Mouse (Mus musculus) hindbrain, embryonic 13.5 days (tissue): ENCODE measurements around the gene Pigh. TPM values are rescaled to one million over a fixed set of nuclear protein-coding genes. Genes with fewer than 3 reads are reported as not detected.

Experiments used
- ATAC-seq: fragments of 200-750 bp; cut with Nextera tagmentation; 2 replicates; pipeline ENCODE4 v1.8.0; 2017; ENCODE audit warnings: moderate TSS enrichment; ENCODE audit not compliant: low FRiP score
- H3K27ac ChIP-seq: fragments of 300-500 bp; sonication (generic); 2 replicates; pipeline ENCODE4 v1.5.1; 2015; ENCODE audit warnings: inconsistent platforms, mild to moderate bottlenecking, moderate library complexity
- H3K27me3 ChIP-seq: fragments of 300-500 bp; sonication (generic); 2 replicates; pipeline ENCODE4 v1.6.1; 2015; ENCODE audit warnings: mild to moderate bottlenecking, inconsistent platforms
- H3K36me3 ChIP-seq: fragments of 300-500 bp; sonication (generic); 2 replicates; pipeline ENCODE4 v1.6.1; 2015; ENCODE audit warnings: mild to moderate bottlenecking, inconsistent platforms
- H3K4me1 ChIP-seq: fragments of 300-500 bp; sonication (generic); replicated peaks from 2 replicates; pipeline ENCODE4 v1.6.1; 2015; ENCODE audit warnings: inconsistent platforms
- H3K4me2 ChIP-seq: fragments of 300-500 bp; sonication (generic); 2 replicates; pipeline ENCODE4 v1.6.1; 2015; ENCODE audit warnings: inconsistent platforms, mild to moderate bottlenecking, moderate library complexity
- H3K4me3 ChIP-seq: fragments of 300-500 bp; sonication (generic); 2 replicates; pipeline ENCODE4 v1.5.1; 2015; ENCODE audit warnings: mild to moderate bottlenecking, inconsistent platforms
- H3K9ac ChIP-seq: fragments of 300-500 bp; sonication (generic); 2 replicates; pipeline ENCODE4 v1.6.1; 2015; ENCODE audit warnings: mild to moderate bottlenecking, inconsistent platforms
- H3K9me3 ChIP-seq: fragments of 300-500 bp; sonication (generic); 2 replicates; pipeline ENCODE4 v1.6.1; 2016; ENCODE audit warnings: inconsistent platforms
- WGBS: fragments of 180-500 bp; shearing (Covaris S2); methylation state at CpG from one replicate; pipeline ENCODE4 v1.1.7; 2015; 5-methylcytosine and 5-hydroxymethylcytosine counted together
- polyA plus RNA-seq: library from polyadenylated mRNA; unstranded; fragments of >200 nt; fragmentation: Nextera tagmentation; extraction: Ambion mirVana; gene quantifications from 2 replicates; pipeline ENCODE4 v1.2.1, GENCODE M21; 2015

Pigh gene
- polyA plus RNA-seq, 1 experiment from 2014 or later: 20.6 TPM

DNA sequence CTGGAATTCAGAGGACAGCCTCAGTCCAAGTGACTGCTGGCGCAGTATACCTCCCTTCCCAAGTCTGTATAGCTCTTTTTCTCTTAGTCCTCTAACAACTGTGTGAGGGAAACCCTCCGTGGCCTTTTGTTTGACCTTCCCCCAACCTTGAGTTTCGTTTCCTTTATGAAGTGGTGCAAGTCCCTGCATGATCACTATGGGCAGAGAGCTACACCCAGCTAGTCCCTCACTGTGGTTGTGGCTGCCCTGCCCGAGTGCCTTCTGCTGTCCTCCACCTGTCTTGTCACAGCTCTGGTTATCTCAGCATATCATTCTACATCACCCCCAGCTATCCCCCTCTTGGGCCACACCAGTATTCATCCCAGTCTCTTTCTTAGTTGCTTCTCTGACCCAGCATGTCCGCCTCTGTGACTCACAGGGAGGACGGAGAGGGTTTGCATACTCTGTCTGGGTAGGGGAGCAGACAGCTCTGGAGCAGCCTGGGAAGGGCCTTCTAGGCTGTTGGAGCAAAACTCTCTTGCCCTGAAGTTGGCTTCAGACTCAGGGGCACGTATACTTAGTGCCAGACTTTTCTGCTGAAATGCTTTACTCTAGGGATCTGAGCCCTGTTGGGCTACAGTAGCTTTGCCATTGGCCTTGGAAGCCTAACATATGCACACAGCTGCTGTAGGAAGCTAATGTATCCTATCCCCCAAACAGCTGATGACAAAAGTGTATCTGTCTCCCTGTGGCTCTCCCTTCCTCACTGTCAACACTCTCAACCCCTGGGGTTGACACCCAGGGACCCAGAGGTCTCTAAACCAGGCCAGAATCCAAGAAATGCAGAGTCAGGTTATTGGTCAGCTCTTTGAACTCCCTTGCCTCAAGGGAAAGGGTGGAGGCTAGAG lies 28.4 kb downstream of the Pigh start:
- Histone ChIP-seq H3K4me3 (no peak overlapping the region), H3K9ac (no peak overlapping the region), H3K9me3 (no peaks in the 10 kb centered on the region), H3K4me1 (no peaks in the 10 kb centered on the region), H3K27me3 (no peaks in the 10 kb centered on the region), H3K36me3 (peaks cover 25% of the 10 kb centered on the region), H3K27ac (no peak overlapping the region), H3K4me2 (no peak overlapping the region)
- no peak for ATAC-seq
- WGBS: 84% methylated on average over 7 of the region's 7 CpGs

DNA sequence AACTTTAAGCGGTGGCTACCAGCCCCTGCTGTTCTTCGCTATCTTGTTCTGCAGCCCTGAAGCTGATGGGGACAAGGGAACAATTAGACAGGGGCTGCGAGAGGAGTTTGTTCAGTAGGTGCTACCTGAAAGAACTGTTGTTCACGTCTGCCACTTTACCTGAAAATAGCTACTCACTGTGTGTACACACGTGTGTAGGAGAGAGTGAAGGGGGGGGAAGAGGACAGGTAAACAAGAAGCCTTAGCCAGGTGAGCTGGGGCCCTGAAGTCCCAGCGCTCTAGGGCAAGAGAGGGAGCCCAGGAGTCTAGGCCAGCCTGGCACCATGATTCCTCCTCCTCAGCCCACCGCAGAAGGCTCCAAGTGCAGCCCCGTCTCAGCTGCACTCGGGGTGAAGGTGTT lies 29.3 kb downstream of the Pigh start:
- Histone ChIP-seq H3K36me3 (peaks cover 32% of the 10 kb centered on the region), H3K27ac (no peak overlapping the region), H3K4me1 (no peaks in the 10 kb centered on the region), H3K4me3 (no peak overlapping the region), H3K27me3 (no peaks in the 10 kb centered on the region), H3K9me3 (no peaks in the 10 kb centered on the region), H3K4me2 (no peak overlapping the region), H3K9ac (no peak overlapping the region)
- WGBS: 90% methylated on average over 9 of the region's 9 CpGs
- ATAC-seq: no peak

DNA sequence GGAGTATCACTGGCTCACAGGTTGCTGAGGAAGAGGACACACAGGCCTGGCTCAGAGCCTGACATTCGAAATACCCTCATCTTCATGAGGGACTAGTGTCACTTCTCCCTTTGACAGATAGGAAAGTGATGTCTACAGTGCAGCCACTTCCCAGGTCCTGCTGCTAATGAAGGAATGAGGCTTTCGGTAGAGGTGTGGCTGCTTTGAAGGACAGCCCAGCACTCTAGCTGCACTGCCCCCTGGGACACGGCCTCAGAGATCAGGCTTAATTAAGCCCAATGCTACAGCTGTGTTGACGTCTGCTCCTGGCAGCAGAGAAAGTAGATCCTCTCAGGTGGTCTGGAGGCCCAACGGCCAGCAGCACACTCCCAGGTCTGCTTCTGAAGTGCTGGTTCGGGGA lies 29.9 kb downstream of the Pigh start:
- no peak overlapping the region for H3K4me3 ChIP-seq
- no peaks in the 10 kb centered on the region for H3K9me3 ChIP-seq
- no peak overlapping the region for H3K4me2 ChIP-seq
- peaks cover 33% of the 10 kb centered on the region for H3K36me3 ChIP-seq
- ATAC-seq: no peak
- no peaks in the 10 kb centered on the region for H3K4me1 ChIP-seq
- H3K27me3 ChIP-seq: no peaks in the 10 kb centered on the region
- H3K9ac ChIP-seq: no peak overlapping the region
- no peak overlapping the region for H3K27ac ChIP-seq
- WGBS: 81% methylated on average over 6 of the region's 6 CpGs

DNA sequence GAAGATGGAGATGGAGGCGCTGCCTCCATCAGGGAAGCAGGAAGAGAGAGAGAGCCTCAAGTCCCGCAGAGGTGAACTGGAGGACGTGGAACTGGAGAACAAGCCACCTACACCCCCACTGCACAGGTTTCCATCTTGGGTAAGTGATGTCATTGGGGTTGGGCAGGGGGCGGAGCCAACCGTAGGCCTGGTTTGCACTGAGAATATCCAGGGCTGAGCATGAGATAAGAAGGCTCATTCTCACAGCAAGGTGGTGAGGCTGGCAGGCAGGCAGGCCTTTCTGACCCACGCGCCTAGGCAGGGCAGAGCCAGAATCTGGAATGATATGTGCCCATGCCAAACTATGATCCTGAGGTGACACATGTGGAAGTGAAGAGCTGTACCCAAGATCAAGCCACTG lies 34.2 kb downstream of the Pigh start:
- Histone ChIP-seq H3K9me3 (no peaks in the 10 kb centered on the region), H3K9ac (no peak overlapping the region), H3K27ac (no peak overlapping the region), H3K27me3 (no peaks in the 10 kb centered on the region), H3K4me2 (no peak overlapping the region), H3K4me1 (no peaks in the 10 kb centered on the region), H3K4me3 (no peak overlapping the region), H3K36me3 (peaks cover 38% of the 10 kb centered on the region)
- ATAC-seq: no peak
- WGBS: 96% methylated on average over 7 of the region's 7 CpGs

DNA sequence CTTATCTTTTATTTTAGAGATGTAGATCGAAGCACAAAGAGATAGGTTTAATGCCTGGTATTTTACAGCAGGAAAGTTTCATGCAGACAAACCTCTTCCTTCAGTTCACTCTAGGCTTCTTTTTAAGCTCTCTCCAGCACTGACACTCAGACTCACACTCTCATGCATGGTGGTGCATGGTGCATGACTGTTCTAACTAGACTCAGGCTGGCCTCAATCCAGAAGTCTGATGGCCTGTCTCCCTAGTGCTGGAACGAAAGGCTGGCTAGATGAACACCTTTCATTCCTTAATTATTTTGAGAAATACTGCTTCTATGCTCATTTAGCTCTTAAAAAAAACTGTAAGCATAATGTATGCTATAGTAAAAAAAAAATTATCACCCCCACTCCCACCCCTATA lies 37.4 kb downstream of the Pigh start:
- H3K9ac ChIP-seq: no peak overlapping the region
- WGBS: 93% methylated on average over 2 of the region's 2 CpGs

DNA sequence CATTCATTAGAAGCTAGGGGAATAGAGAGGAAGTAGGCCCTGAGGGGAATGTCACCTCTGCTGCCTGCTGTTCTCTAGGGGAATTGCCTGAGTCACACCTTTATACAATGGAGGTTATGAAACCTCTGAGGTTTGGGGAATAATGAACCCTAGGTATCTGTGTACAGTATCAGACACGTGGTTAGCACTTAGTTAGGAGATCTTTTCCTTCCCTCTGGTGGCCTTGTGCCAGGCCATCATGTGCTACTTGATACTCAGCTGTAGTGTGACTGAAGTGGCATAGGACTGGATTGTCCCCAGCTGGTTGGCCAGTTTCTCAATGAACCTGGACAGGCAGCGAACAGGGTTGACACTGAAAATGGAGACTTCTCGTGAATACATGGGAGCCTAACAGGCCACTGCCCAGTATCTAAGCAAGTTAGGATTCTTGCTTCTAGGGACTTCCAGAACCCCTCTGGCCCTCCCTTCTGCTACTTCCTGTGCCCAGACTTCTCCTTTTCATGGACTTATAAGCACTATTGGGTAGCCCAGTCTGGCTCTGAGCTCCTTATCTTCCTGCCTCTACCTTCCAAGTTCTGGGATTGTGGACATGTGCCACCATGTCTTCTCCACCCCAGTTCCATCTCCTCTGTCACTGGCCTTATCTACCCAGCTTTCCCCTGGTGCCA lies 38.8 kb downstream of the Pigh start:
- WGBS: 89% methylated on average over 3 of the region's 3 CpGs
- H3K36me3 ChIP-seq: peaks cover 38% of the 10 kb centered on the region
- H3K4me3 ChIP-seq: no peak overlapping the region
- H3K9ac ChIP-seq: no peak overlapping the region
- no peaks in the 10 kb centered on the region for H3K27me3 ChIP-seq
- H3K9me3 ChIP-seq: no peaks in the 10 kb centered on the region
- no peak for ATAC-seq
- no peaks in the 10 kb centered on the region for H3K4me1 ChIP-seq
- H3K4me2 ChIP-seq: no peak overlapping the region
- no peak overlapping the region for H3K27ac ChIP-seq

More for the DNA sequence above, 37.4 kb downstream of the Pigh start:
- Histone ChIP-seq H3K27me3 (no peaks in the 10 kb centered on the region), H3K4me1 (no peaks in the 10 kb centered on the region), H3K27ac (no peak overlapping the region), H3K9me3 (no peaks in the 10 kb centered on the region), H3K4me3 (no peak overlapping the region), H3K4me2 (no peak overlapping the region), H3K36me3 (peaks cover 44% of the 10 kb centered on the region)
- ATAC-seq: no peak

DNA sequence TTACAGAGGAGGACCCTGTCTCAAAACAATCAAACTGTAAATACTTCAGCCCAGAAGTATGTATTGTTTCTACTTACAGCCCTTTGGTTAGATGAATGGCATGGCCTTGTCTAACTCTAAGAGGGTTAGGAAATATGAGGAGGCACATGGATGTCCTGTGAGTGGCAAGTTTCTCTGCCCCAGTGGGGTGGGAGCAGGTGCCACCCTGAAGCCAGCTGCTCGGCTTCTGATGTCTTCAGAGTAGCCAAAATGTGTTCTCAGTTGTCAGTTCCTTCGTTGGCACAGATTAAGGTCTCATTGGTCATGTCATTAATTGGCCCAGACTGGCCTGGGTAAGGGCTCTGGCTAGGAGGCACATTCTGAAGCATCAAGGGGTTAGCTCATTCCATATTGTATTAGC lies 39.6 kb downstream of the Pigh start:
- H3K9ac ChIP-seq: no peak overlapping the region
- H3K27me3 ChIP-seq: no peaks in the 10 kb centered on the region
- no peak for ATAC-seq
- H3K36me3 ChIP-seq: peaks cover 38% of the 10 kb centered on the region
- H3K4me2 ChIP-seq: no peak overlapping the region
- H3K4me1 ChIP-seq: no peaks in the 10 kb centered on the region
- H3K27ac ChIP-seq: no peak overlapping the region
- H3K4me3 ChIP-seq: no peak overlapping the region
- WGBS: 83% methylated on average over 2 of the region's 2 CpGs
- no peaks in the 10 kb centered on the region for H3K9me3 ChIP-seq

DNA sequence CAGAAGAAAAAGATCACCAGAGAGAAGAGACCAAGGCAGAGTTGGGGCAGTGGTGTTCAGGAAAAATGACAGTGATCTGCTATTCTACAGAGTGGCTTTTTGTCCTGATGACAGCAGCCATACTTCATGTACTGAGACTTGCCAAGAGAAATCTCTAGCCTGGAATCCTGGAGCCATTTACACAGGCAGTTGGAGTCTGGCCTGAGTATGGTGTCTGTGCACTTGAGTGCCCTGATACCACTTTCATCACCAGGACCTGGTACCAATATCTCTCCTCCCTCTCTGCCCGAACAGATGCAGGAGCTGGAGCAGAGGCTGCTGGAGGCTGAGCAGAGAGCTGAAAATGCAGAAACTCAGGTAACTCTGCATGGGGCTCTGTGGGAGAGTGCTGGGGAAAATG lies 40.6 kb downstream of the Pigh start:
- ATAC-seq: no peak
- Histone ChIP-seq H3K4me1 (no peaks in the 10 kb centered on the region), H3K27ac (no peak overlapping the region), H3K4me2 (no peak overlapping the region), H3K36me3 (peaks cover 37% of the 10 kb centered on the region), H3K27me3 (no peaks in the 10 kb centered on the region), H3K9ac (no peak overlapping the region), H3K9me3 (no peaks in the 10 kb centered on the region), H3K4me3 (no peak overlapping the region)
- 81% methylated on average over 1 of the region's 1 CpGs for whole genome bisulfite sequencing

DNA sequence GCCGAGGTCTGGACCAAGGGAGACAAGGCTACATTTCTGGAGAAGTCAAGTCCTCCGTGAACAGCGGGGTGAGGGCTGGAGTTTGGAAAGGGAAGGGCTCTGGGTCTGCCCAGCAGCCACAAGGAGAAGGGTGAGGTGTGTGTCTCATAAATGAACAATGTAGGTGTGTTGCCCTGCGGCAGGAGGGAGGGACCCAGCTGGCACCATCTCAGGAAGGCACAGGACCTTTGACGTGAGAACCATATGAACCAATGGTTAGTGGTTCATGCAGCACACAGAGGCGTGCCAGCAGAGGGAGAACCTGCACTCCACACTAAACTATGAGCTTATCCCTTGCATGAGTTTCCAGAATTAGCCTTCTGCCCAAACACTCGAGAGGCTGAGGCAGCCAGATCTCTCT lies 42.2 kb downstream of the Pigh start:
- no peak overlapping the region for H3K9ac ChIP-seq
- H3K27me3 ChIP-seq: no peaks in the 10 kb centered on the region
- H3K36me3 ChIP-seq: peaks cover 38% of the 10 kb centered on the region
- no peaks in the 10 kb centered on the region for H3K4me1 ChIP-seq
- WGBS: 92% methylated on average over 7 of the region's 7 CpGs
- no peak overlapping the region for H3K4me3 ChIP-seq
- no peak for ATAC-seq
- H3K27ac ChIP-seq: no peak overlapping the region
- no peak overlapping the region for H3K4me2 ChIP-seq
- H3K9me3 ChIP-seq: no peaks in the 10 kb centered on the region

DNA sequence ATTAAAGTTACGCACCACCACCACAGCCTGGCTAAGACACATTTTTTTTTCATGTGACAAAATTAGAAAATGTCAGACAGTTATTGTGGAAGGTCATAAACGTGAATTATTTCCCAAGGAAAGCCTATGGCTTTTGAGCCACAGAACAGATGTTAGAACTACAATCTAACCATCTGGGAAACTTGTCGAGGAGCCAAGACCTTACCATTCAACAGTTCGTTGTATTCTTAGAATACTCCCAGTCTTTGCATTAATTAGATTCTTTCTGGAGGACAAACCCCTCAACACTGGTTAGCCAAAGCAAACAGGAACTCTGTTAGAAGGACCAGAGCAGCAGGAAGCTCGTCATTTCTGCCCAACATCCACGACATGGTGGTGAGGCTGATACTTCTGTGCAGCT lies 43.3 kb downstream of the Pigh start:
- H3K9me3 ChIP-seq: no peaks in the 10 kb centered on the region
- H3K27me3 ChIP-seq: no peaks in the 10 kb centered on the region
- H3K4me2 ChIP-seq: no peak overlapping the region
- H3K4me1 ChIP-seq: no peaks in the 10 kb centered on the region
- H3K27ac ChIP-seq: no peak overlapping the region
- ATAC-seq: no peak
- no peak overlapping the region for H3K4me3 ChIP-seq
- peaks cover 47% of the 10 kb centered on the region for H3K36me3 ChIP-seq
- 73% methylated on average over 6 of the region's 6 CpGs for WGBS
- H3K9ac ChIP-seq: no peak overlapping the region

DNA sequence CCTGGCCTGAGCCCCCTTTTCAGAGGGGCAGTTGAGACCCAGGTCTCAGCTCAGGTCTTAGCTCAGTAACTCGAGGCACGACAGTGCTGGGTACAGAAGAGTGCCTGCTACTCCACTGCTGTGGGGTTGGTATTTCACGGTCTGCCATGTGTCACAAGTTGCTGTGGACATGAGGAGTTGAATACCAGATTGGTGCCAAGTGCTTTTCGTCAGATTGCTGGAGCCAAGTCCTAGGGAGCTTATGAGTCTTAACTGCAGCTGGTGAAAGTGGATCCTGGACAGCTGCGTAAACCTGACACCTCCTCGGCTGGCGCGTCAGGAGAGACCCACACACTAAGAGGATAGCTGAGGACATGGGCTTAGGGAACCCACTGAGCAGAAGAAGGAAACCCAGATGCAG lies 44.8 kb downstream of the Pigh start:
- H3K27me3 ChIP-seq: no peaks in the 10 kb centered on the region
- no peaks in the 10 kb centered on the region for H3K4me1 ChIP-seq
- no peaks in the 10 kb centered on the region for H3K9me3 ChIP-seq
- H3K36me3 ChIP-seq: peaks cover 36% of the 10 kb centered on the region
- ATAC-seq: no peak
- H3K4me2 ChIP-seq: no peak overlapping the region
- no peak overlapping the region for H3K9ac ChIP-seq
- H3K27ac ChIP-seq: no peak overlapping the region
- no peak overlapping the region for H3K4me3 ChIP-seq
- 87% methylated on average over 8 of the region's 8 CpGs for WGBS

DNA sequence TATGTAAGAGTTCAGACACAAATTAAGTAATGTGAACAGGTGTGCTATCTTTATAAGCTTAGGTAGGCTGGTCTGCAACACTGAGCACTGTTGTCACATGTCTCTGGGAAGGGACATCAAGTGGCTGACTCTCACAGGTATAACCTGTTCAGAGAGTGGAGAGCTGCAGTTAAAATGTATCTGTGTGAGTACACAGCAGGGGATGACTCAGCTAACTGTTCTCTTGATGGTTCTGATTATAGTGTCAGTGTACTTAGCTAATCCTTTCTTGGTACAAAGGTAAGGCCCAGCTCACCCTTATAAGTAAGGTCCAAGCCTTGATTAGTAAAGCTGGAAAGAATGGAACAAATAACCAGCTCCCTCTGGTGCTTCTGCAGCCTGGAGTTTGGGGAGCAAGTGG lies 48.0 kb downstream of the Pigh start:
- Histone ChIP-seq H3K36me3 (peaks cover 29% of the 10 kb centered on the region), H3K27ac (no peak overlapping the region), H3K4me1 (no peaks in the 10 kb centered on the region), H3K27me3 (no peaks in the 10 kb centered on the region), H3K4me2 (no peak overlapping the region), H3K9ac (no peak overlapping the region), H3K4me3 (no peak overlapping the region), H3K9me3 (no peaks in the 10 kb centered on the region)
- no peak for ATAC-seq
